Mouse (Mus musculus): ENCODE measurements around the gene Borcs5.

The Borcs5 gene

GRCm38 (mm10) chr6:134630447-134630846, 8.9 kb upstream of the Borcs5 start:
- DNase-seq: no peak

GRCm38 (mm10) chr6:134631947-134632687, 7.2 kb upstream of the Borcs5 start, which contains the start of gene Mansc1:
Gene Mansc1 (minus strand): TSS chr6:134632488.
- peak; percentile 73 to 74 for DNase-seq

- DNase-seq: no peak
Observed at GRCm38 (mm10) chr6:134632756-134633155, 6.6 kb upstream of the Borcs5 start.

- no peak for DNase-seq
Observed at GRCm38 (mm10) chr6:134633553-134633952, 5.8 kb upstream of the Borcs5 start.

GRCm38 (mm10) chr6:134636476-134636875, 2.8 kb upstream of the Borcs5 start:
- DNase-seq: no peak

- no peak for DNase-seq
Observed at GRCm38 (mm10) chr6:134639900-134640299, 590 bp downstream of the Borcs5 start.

GRCm38 (mm10) chr6:134640485-134641475, 1.5 kb downstream of the Borcs5 start:
- DNase-seq: peak; percentile 93 to 97

- DNase-seq: no peak
Observed at GRCm38 (mm10) chr6:134641738-134642446, 2.6 kb downstream of the Borcs5 start.

- DNase-seq: no peak
Observed at GRCm38 (mm10) chr6:134643296-134643695, 4.0 kb downstream of the Borcs5 start.

- DNase-seq: no peak
Observed at GRCm38 (mm10) chr6:134646835-134647234, 7.5 kb downstream of the Borcs5 start.

- DNase-seq: no peak
Observed at GRCm38 (mm10) chr6:134647621-134648020, 8.3 kb downstream of the Borcs5 start.

- no peak for DNase-seq
Observed at GRCm38 (mm10) chr6:134648356-134648755, 9.0 kb downstream of the Borcs5 start.

GRCm38 (mm10) chr6:134656527-134656926, 17.2 kb downstream of the Borcs5 start:
- DNase-seq: no peak

- DNase-seq: peak; percentile 41 to 57
Observed at GRCm38 (mm10) chr6:134659108-134659958, 20.0 kb downstream of the Borcs5 start.

- no peak for DNase-seq
Observed at GRCm38 (mm10) chr6:134660714-134661406, 21.6 kb downstream of the Borcs5 start.

- no peak for DNase-seq
Observed at GRCm38 (mm10) chr6:134664573-134664972, 25.3 kb downstream of the Borcs5 start.

- no peak for DNase-seq
Observed at GRCm38 (mm10) chr6:134665817-134666216, 26.5 kb downstream of the Borcs5 start.

GRCm38 (mm10) chr6:134668519-134668918, 29.2 kb downstream of the Borcs5 start:
- DNase-seq: no peak

- DNase-seq: no peak
Observed at GRCm38 (mm10) chr6:134669179-134669865, 30.0 kb downstream of the Borcs5 start.

- peak in 1 of 2 experiments; percentile 17 for DNase-seq
Observed at GRCm38 (mm10) chr6:134670881-134671411, 31.6 kb downstream of the Borcs5 start.
